Mouse (Mus musculus): ENCODE measurements around the gene Tbc1d10b. TPM values are rescaled to one million over a fixed set of nuclear protein-coding genes. Genes with fewer than 3 reads are reported as not detected.
"Not testable (repeated sequence)": the region's sequence is repeated elsewhere in the genome, so short reads cannot be mapped to it uniquely, and the experiment has no call there.

Gene Tbc1d10b
- polyA plus RNA-seq, 1 experiment from 2014 or later = 15.0 TPM

DNA sequence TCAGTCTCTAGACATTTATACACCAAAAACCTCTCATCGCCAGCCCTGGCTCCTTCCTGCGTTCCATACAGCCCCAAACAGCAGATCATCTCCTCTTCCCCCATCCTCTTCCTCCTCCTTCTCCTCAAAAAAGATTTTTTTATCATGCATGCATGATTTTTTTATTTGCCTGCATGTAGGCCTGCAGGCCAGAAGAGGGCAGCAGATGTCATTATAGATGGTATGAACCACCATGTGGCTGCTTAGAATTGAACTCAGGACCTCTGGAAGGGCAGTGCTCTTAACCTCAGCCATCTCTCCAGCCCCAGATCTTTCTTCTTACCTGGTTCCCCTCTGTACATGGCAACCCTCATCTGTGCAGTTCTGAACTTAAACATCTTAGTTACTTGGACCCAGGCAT lies 44.1 kb upstream of the Tbc1d10b start:
- no peak for ATAC-seq

DNA sequence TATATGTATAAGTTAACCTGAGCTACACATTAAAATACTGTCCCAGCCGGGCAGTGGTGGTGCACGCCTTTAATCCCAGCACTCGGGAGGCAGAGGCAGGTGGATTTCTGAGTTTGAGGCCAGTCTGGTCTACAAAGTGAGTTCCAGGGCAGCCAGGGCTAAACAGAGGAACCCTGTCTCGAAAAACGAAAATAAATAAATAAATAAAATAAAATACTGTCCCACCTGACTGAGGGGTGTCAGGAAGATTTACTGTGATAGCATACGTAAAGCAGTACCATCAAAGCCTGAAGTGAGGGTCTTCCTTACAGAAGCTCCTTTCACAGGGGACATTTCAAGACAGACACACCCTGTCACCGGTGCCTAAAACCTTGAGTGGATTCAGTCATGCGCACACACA lies 42.2 kb upstream of the Tbc1d10b start:
- ATAC-seq = not testable (repeated sequence)
- WGBS = 89% methylated on average over 8 of the region's 8 CpGs

More for the DNA sequence above, 44.1 kb upstream of the Tbc1d10b start:
- H3K9me3 ChIP-seq (ENCODE audit: control insufficient read depth) = no peaks in the 10 kb centered on the region
- no peak overlapping the region for H3K9ac ChIP-seq (ENCODE audit: low read depth, low read length)
- no peak overlapping the region for H3K27ac ChIP-seq (ENCODE audit: low read depth, low read length)
- H3K27me3 ChIP-seq (replicated peaks; ENCODE audit: control insufficient read depth, insufficient read depth, low read length) = no peaks in the 10 kb centered on the region
- H3K36me3 ChIP-seq (ENCODE audit: control insufficient read depth, insufficient read depth) = peaks cover 22% of the 10 kb centered on the region
- H3K4me2 ChIP-seq (replicated peaks; ENCODE audit: low read depth) = no peak overlapping the region
- H3K4me1 ChIP-seq (replicated peaks; ENCODE audit: control insufficient read depth, insufficient read depth, low read length) = no peaks in the 10 kb centered on the region
- H3K4me3 ChIP-seq (ENCODE audit: low read depth, low read length) = no peak overlapping the region
- peak; percentile 69 for TF ChIP-seq CTCF (IDR thresholded peaks at IDR 0.05; ENCODE audit: low read depth)
- 83% methylated on average over 2 of the region's 2 CpGs for WGBS

DNA sequence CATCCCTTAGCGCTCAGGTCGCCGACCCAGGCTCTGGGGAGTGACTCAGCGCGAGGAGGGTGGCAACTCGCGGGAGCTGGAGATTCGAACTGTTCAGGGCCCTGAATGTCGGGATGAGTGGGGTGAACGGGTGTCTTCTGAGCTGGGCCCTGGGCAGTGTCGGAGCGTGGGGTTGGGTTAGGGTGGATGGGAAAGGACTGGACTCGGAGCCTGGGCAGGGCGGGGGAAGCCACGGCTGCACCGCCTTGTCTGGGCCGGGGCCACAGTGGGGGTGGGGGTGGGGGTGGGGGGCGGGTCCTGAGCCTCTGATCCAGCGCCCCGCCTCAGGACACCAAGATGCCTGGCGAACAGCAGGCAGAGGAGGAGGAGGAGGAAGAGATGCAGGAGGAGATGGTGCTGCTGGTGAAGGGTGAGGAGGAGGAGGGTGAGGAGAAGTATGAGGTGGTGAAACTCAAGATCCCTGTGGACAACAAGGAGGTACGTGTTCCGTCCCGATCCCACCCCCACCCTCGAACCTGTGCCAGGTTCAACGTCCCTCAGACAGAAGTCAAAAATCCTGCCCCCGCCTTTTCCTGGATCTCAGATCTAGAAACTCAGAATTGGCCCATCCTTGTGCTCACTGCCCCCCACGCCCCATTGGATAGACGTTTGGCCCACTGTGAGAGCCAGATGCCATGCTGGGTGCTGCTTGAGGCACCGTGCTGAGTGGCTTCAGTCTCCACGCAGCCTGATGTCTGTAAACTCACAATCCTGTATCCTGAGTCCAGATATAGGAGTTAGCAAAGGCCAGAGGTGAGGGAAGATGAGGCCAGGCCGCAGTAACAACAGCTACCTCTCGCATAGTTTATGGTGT lies 36.6 kb upstream of the Tbc1d10b start:
- Histone ChIP-seq H3K27me3 (replicated peaks; ENCODE audit: control insufficient read depth, insufficient read depth, low read length) (no peaks in the 10 kb centered on the region), H3K4me1 (replicated peaks; ENCODE audit: control insufficient read depth, insufficient read depth, low read length) (no peaks in the 10 kb centered on the region), H3K36me3 (ENCODE audit: control insufficient read depth, insufficient read depth) (peaks cover 18% of the 10 kb centered on the region), H3K27ac (ENCODE audit: low read depth, low read length) (peak overlapping the region; percentile 88), H3K4me2 (replicated peaks; ENCODE audit: low read depth) (peak overlapping the region; percentile 83), H3K4me3 (ENCODE audit: low read depth, low read length) (peak overlapping the region; percentile 72), H3K9me3 (ENCODE audit: control insufficient read depth) (no peaks in the 10 kb centered on the region), H3K9ac (ENCODE audit: low read depth, low read length) (peak overlapping the region; percentile 84)
- ATAC-seq = peak; percentile 58
- TF ChIP-seq CTCF (IDR thresholded peaks at IDR 0.05; ENCODE audit: low read depth) = no peak
- 12% methylated on average over 30 of the region's 33 CpGs for WGBS

More for the DNA sequence above, 42.2 kb upstream of the Tbc1d10b start:
- not testable (repeated sequence) for H3K4me3 ChIP-seq (ENCODE audit: low read depth, low read length); H3K4me2 ChIP-seq (replicated peaks; ENCODE audit: low read depth); H3K9ac ChIP-seq (ENCODE audit: low read depth, low read length); H3K27me3 ChIP-seq (replicated peaks; ENCODE audit: control insufficient read depth, insufficient read depth, low read length); H3K27ac ChIP-seq (ENCODE audit: low read depth, low read length); H3K9me3 ChIP-seq (ENCODE audit: control insufficient read depth); H3K4me1 ChIP-seq (replicated peaks; ENCODE audit: control insufficient read depth, insufficient read depth, low read length)
- H3K36me3 ChIP-seq (ENCODE audit: control insufficient read depth, insufficient read depth) = peaks cover 21% of the 10 kb centered on the region

DNA sequence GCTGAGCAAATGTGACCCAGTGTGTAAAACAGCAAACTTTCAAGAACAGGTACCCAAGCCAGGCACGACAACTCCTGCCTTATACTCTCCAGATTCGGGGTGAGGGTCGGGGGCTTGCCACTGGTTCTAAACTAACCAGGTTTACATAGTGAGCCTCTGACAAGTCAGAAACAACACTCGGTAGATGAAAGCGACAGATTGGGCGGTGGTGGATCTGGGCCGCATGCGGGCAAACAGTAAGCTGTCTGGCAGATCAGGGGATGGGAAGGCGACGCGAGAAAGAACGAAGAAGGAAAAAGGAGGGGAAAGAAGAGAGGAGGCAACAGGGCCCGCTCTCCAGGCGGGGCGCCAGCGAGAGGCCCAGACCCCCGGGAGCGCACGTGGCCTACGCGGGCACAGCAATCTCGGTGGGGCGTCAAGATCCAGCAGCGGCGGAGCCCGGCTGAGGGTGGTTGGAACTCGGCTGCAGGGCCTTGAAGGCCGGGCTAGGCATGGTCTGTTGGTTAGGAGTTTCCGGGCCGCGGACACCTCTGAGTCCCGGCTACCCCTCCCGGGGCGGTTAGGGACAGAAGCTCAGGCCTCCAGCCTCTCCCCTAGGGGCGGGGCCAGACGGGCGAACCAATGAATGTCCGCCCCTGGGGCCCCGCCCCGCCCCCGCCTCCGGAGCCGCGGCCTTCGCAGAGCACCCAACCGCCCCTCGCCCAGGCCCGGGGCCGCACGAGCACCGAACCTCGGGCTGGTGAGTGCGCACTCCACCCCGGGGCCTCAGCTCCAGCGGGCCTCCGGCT lies 35.8 kb upstream of the Tbc1d10b start, which contains the start of gene Zfp771:
Zfp771 (plus strand) TSS at position 405 of the 788 bp plus-strand sequence.
- H3K4me1 ChIP-seq (replicated peaks; ENCODE audit: control insufficient read depth, insufficient read depth, low read length) = no peaks in the 10 kb centered on the region
- no peaks in the 10 kb centered on the region for H3K27me3 ChIP-seq (replicated peaks; ENCODE audit: control insufficient read depth, insufficient read depth, low read length)
- H3K9me3 ChIP-seq (ENCODE audit: control insufficient read depth) = no peaks in the 10 kb centered on the region
- ATAC-seq = peak; percentile 94
- H3K4me2 ChIP-seq (replicated peaks; ENCODE audit: low read depth) = peak within 1 kb of the TSS; percentile 83
- peaks cover 10% of the 10 kb centered on the region for H3K36me3 ChIP-seq (ENCODE audit: control insufficient read depth, insufficient read depth)
- peak within 1 kb of the TSS; percentile 72 for H3K4me3 ChIP-seq (ENCODE audit: low read depth, low read length)
- WGBS = 1% methylated on average over 56 of the region's 56 CpGs
- peak within 1 kb of the TSS; percentile 88 for H3K27ac ChIP-seq (ENCODE audit: low read depth, low read length)
- TF ChIP-seq CTCF (IDR thresholded peaks at IDR 0.05; ENCODE audit: low read depth) = peak; percentile 45
- H3K9ac ChIP-seq (ENCODE audit: low read depth, low read length) = peak within 1 kb of the TSS; percentile 84

DNA sequence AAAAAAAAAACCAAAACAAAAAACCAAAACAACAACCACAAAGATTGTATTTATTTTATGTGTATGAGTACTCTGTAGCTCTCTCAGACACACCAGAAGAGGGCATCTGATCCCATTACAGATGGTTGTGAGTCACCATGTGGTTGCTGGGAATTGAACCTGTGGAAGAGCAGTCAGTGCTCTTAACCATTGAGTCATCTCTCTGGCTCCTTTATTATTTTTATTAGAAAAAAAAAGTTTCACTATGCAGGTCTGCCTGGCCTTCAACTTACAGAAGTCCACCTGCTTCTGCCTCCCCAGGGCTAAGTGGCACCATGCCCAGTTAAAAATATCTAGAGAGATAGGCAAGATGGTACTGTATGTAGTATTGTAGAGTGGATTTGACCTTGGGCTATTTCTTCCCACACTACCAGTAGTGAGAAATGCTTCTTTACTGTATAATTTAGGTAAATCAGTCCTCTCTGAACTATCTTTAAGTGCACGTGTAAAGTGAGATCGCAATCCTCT lies 35.1 kb upstream of the Tbc1d10b start:
- 30% methylated on average over 2 of the region's 2 CpGs for WGBS
- ATAC-seq = no peak

DNA sequence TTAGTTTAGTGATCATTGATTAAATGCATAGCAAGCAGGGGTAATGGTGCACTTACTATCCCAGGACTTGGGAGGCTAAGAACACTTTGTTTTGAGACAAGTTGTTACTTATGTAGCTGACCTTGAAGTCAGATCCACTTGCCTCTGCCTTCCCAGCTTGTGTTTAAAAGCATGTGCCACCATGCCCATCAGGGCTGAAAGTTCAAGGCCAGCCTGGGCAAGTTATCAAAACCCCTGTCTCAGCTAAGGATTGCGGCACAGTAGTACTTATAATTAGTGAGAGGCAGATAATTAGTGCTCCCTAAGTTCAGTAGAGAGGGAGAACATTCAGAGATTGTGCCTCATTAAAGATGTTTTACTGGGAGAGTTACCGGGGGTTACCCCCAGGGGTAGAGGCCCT lies 26.5 kb upstream of the Tbc1d10b start:
- Histone ChIP-seq H3K27me3 (replicated peaks; ENCODE audit: control insufficient read depth, insufficient read depth, low read length) (no peaks in the 10 kb centered on the region), H3K4me1 (replicated peaks; ENCODE audit: control insufficient read depth, insufficient read depth, low read length) (0 out of 2 replicates have a peak, but pooled peaks cover 5% of the 10 kb centered on the region), H3K4me2 (replicated peaks; ENCODE audit: low read depth) (no peak overlapping the region), H3K4me3 (ENCODE audit: low read depth, low read length) (no peak overlapping the region), H3K36me3 (ENCODE audit: control insufficient read depth, insufficient read depth) (peaks cover 28% of the 10 kb centered on the region), H3K9me3 (ENCODE audit: control insufficient read depth) (no peaks in the 10 kb centered on the region), H3K27ac (ENCODE audit: low read depth, low read length) (no peak overlapping the region), H3K9ac (ENCODE audit: low read depth, low read length) (no peak overlapping the region)
- WGBS = 81% methylated on average over 2 of the region's 2 CpGs
- no peak for ATAC-seq
- TF ChIP-seq CTCF (IDR thresholded peaks at IDR 0.05; ENCODE audit: low read depth) = no peak

More for the DNA sequence above, 35.1 kb upstream of the Tbc1d10b start:
- Histone ChIP-seq H3K27ac (ENCODE audit: low read depth, low read length) (peak overlapping the region; percentile 88), H3K9ac (ENCODE audit: low read depth, low read length) (peak overlapping the region; percentile 84), H3K4me2 (replicated peaks; ENCODE audit: low read depth) (peak overlapping the region; percentile 83), H3K27me3 (replicated peaks; ENCODE audit: control insufficient read depth, insufficient read depth, low read length) (no peaks in the 10 kb centered on the region), H3K36me3 (ENCODE audit: control insufficient read depth, insufficient read depth) (peaks cover 10% of the 10 kb centered on the region), H3K4me1 (replicated peaks; ENCODE audit: control insufficient read depth, insufficient read depth, low read length) (no peaks in the 10 kb centered on the region), H3K9me3 (ENCODE audit: control insufficient read depth) (no peaks in the 10 kb centered on the region), H3K4me3 (ENCODE audit: low read depth, low read length) (peak overlapping the region; percentile 72)
- no peak for TF ChIP-seq CTCF (IDR thresholded peaks at IDR 0.05; ENCODE audit: low read depth)
